ENCODE assay signal across 10 mouse cellular contexts in genomic region chr9:98194356-98194755, GRCm38 (mm10).
DNase-seq lines count a peak whose midpoint lies in the region.
"Had no signal": no experiment of that assay in that cellular context is flagged by ENCODE, and none has a peak within 500 bp of the region (broad histone marks: within the 10 kb centered on the region; RNA-seq: fewer than 3 reads in every experiment).

No protein-coding gene starts in this region.

- peak; percentile 83 to 91 for DNase-seq in cerebellum, postnatal 10 days
- no peak for DNase-seq in cerebellum, adult 11-12 months
- peak; percentile 61 to 76 for DNase-seq in frontal cortex, postnatal 36 days (ENCODE audit: low spot score in 2 of 2)
- peak; percentile 22 for DNase-seq in left cerebral cortex, adult 11 months (ENCODE audit: low spot score)
- peak; percentile 79 to 91 for DNase-seq in right cerebral cortex, postnatal 10 days (ENCODE audit: low spot score in 2 of 2)
- no peak for DNase-seq in adrenal gland, postnatal 4 days (ENCODE audit: low spot score in 2 of 2)
- no peak for DNase-seq in heart, adult 9 months (ENCODE audit: low spot score in 2 of 2)
- DNase-seq in embryo, embryonic 10 days (ENCODE audit: low spot score) = no peak
- DNase-seq: heart, postnatal 4 days; kidney, postnatal 25 days had no signal

Comparison
In these comparisons a context has a peak if more than half of its experiments do, and no peak if none do; other contexts are left out.
1. DNase-seq: peak in cerebellum, postnatal 10 days (2 of 2), frontal cortex, postnatal 36 days (2 of 2), left cerebral cortex, adult 11 months (single experiment) and right cerebral cortex, postnatal 10 days (2 of 2); none in cerebellum, adult 11-12 months (single experiment), adrenal gland, postnatal 4 days (0 of 2), heart, adult 9 months (0 of 2) and embryo, embryonic 10 days (single experiment).